Mouse (Mus musculus) spleen, adult 2 months (tissue): Measurements from ENCODE around the gene Mylip. TPM values are rescaled to one million over a fixed set of nuclear protein-coding genes. Genes with fewer than 3 reads are reported as not detected.

ENCODE experiments used
- DNase-seq, 2 experiments: peaks; one replicate each; pipeline versions ENCODE4 v3.0.0 to v3.0.0-alpha.2; 2012 to 2021; ENCODE audit warnings: low spot score in 2 of 2, low read depth in 1 of 2
- H3K27ac ChIP-seq: fragments of 200-500 bp; 2 replicates; pipeline ENCODE4 v1.5.1; 2012; ENCODE audit warnings: low read length, inconsistent platforms; ENCODE audit not compliant: insufficient read depth
- H3K27me3 ChIP-seq: fragments of 200-500 bp; 2 replicates; pipeline ENCODE4 v1.6.1; 2012; ENCODE audit warnings: mild to moderate bottlenecking, moderate library complexity, low read length, inconsistent platforms; ENCODE audit not compliant: control insufficient read depth, insufficient read depth
- H3K36me3 ChIP-seq: fragments of 200-500 bp; 2 replicates; pipeline ENCODE4 v1.6.1; 2012; ENCODE audit warnings: mild to moderate bottlenecking, low read length, inconsistent platforms; ENCODE audit not compliant: control insufficient read depth, insufficient read depth
- H3K4me1 ChIP-seq: fragments of 200-500 bp; 2 replicates; pipeline ENCODE4 v1.6.1; 2011; ENCODE audit warnings: inconsistent platforms; ENCODE audit not compliant: control insufficient read depth, insufficient read depth, insufficient read length
- H3K4me3 ChIP-seq: fragments of 200-500 bp; 2 replicates; pipeline ENCODE4 v1.5.1; 2011; ENCODE audit warnings: mild to moderate bottlenecking, inconsistent platforms; ENCODE audit not compliant: insufficient read depth, insufficient read length; ENCODE audit errors: extremely low read depth
- CTCF ChIP-seq: fragments of 200-500 bp; IDR thresholded peaks from 2 replicates; pipeline ENCODE4 v1.5.1; 2011; ENCODE audit warnings: mild to moderate bottlenecking, inconsistent platforms; ENCODE audit not compliant: insufficient read depth, insufficient read length, insufficient replicate concordance; ENCODE audit errors: extremely low read depth
- POLR2A ChIP-seq: fragments of 200-500 bp; IDR thresholded peaks from 2 replicates; pipeline ENCODE4 v1.6.1; 2011; ENCODE audit warnings: low read depth, low read length, inconsistent platforms
- WGBS: fragments of 180-500 bp; shearing (Covaris S2); methylation state at CpG from one replicate; pipeline ENCODE4 v1.1.7; 2018; 5-methylcytosine and 5-hydroxymethylcytosine counted together
- polyA plus RNA-seq: library from polyadenylated mRNA; depleted of rRNA; stranded (reverse); fragments of >200 nt; gene quantifications from 2 replicates; pipeline ENCODE4 v1.2.3, GENCODE M21; 2012

The Mylip gene
- polyA plus RNA-seq, 1 experiment = 31.4 TPM

GRCm38 (mm10) chr13:45354824-45355223 is 34.7 kb upstream of the Mylip start:
- Histone ChIP-seq H3K27me3 (no peaks in the 10 kb centered on the region), H3K36me3 (no peaks in the 10 kb centered on the region), H3K4me1 (no peaks in the 10 kb centered on the region), H3K27ac (no peak overlapping the region), H3K4me3 (no peak overlapping the region)
- WGBS = 92% methylated on average over 2 of the region's 2 CpGs
- TF ChIP-seq CTCF = no peak
- no peak for TF ChIP-seq POLR2A
- DNase-seq = no peak

GRCm38 (mm10) chr13:45358208-45358607 is 31.3 kb upstream of the Mylip start:
- H3K27me3 ChIP-seq = no peaks in the 10 kb centered on the region
- H3K4me1 ChIP-seq = no peaks in the 10 kb centered on the region
- TF ChIP-seq POLR2A (no peak), CTCF (no peak)
- no peak overlapping the region for H3K4me3 ChIP-seq
- H3K27ac ChIP-seq = no peak overlapping the region
- no peaks in the 10 kb centered on the region for H3K36me3 ChIP-seq
- no peak for DNase-seq
- WGBS = 72% methylated on average over 5 of the region's 5 CpGs

GRCm38 (mm10) chr13:45358676-45359323 is 30.7 kb upstream of the Mylip start:
- H3K36me3 ChIP-seq = no peaks in the 10 kb centered on the region
- no peak for DNase-seq
- H3K27me3 ChIP-seq = no peaks in the 10 kb centered on the region
- TF ChIP-seq POLR2A (no peak), CTCF (no peak)
- WGBS = 85% methylated on average over 13 of the region's 13 CpGs
- H3K4me3 ChIP-seq = no peak overlapping the region
- no peak overlapping the region for H3K27ac ChIP-seq
- H3K4me1 ChIP-seq = no peaks in the 10 kb centered on the region

GRCm38 (mm10) chr13:45365788-45366187 is 23.8 kb upstream of the Mylip start:
- H3K4me1 ChIP-seq = no peaks in the 10 kb centered on the region
- no peak overlapping the region for H3K4me3 ChIP-seq
- H3K27me3 ChIP-seq = no peaks in the 10 kb centered on the region
- 89% methylated on average over 10 of the region's 10 CpGs for WGBS
- H3K36me3 ChIP-seq = no peaks in the 10 kb centered on the region
- no peak overlapping the region for H3K27ac ChIP-seq
- no peak for DNase-seq
- TF ChIP-seq CTCF (no peak), POLR2A (no peak)

- no peaks in the 10 kb centered on the region for H3K4me1 ChIP-seq
- no peaks in the 10 kb centered on the region for H3K36me3 ChIP-seq
- TF ChIP-seq POLR2A = no peak
- no peak for TF ChIP-seq CTCF
- no peak overlapping the region for H3K4me3 ChIP-seq
- no peaks in the 10 kb centered on the region for H3K27me3 ChIP-seq
- WGBS = 58% methylated on average over 2 of the region's 2 CpGs
- peak in 1 of 2 experiments; percentile 48 for DNase-seq
- peak overlapping the region; percentile 22; the same call in 1 of the 2 replicates for H3K27ac ChIP-seq
These were observed 17.9 kb upstream of the Mylip start for GRCm38 (mm10) chr13:45371673-45372072.

GRCm38 (mm10) chr13:45372456-45372855 is 17.1 kb upstream of the Mylip start:
- no peak for TF ChIP-seq POLR2A
- no peak for TF ChIP-seq CTCF
- Histone ChIP-seq H3K4me3 (no peak overlapping the region), H3K36me3 (no peaks in the 10 kb centered on the region), H3K27ac (no peak overlapping the region), H3K4me1 (no peaks in the 10 kb centered on the region), H3K27me3 (no peaks in the 10 kb centered on the region)
- WGBS = 72% methylated on average over 2 of the region's 2 CpGs
- DNase-seq = no peak

GRCm38 (mm10) chr13:45374846-45375245 is 14.7 kb upstream of the Mylip start:
- TF ChIP-seq POLR2A (no peak), CTCF (no peak)
- H3K36me3 ChIP-seq = no peaks in the 10 kb centered on the region
- no peak overlapping the region for H3K4me3 ChIP-seq
- H3K4me1 ChIP-seq = no peaks in the 10 kb centered on the region
- no peak overlapping the region for H3K27ac ChIP-seq
- DNase-seq = no peak
- 73% methylated on average over 6 of the region's 6 CpGs for WGBS
- no peaks in the 10 kb centered on the region for H3K27me3 ChIP-seq
